Mouse (Mus musculus) frontal cortex, adult (tissue): ENCODE results near the gene Sorcs2.

Source experiments
- ATAC-seq: cut with Nextera tagmentation; 2 replicates; pipeline ENCODE4 v1.9.2; 2017; ENCODE audit warnings: mild to moderate bottlenecking, moderate library complexity, mixed read lengths; ENCODE audit not compliant: low TSS enrichment

Gene Sorcs2

DNA sequence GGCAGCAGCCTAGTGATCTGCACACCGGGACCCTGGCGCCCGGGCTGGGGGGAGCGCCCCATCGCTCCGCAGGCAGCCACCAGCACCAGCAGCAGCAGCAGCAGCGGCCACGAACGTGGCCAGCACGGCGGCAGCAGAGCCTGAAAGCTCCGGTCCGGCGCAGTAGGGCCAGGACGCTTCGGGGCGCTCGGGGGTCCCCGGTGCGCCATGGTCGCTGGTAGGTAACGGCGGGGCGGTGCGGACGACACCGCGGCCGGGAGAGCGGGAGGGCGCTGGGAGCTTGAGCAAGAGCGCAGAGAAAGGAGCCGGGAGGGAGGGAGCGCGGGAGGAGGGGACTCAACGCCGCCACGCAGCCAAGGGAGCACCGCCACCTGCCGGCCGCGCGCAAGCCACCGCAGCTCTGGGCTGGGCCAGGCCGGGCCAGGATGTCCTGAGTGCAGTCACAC, at the start of gene Sorcs2:
Gene Sorcs2 (minus strand): TSS at position 303 of the 446 bp plus-strand sequence.
- ATAC-seq, result peak; percentile 77

DNA sequence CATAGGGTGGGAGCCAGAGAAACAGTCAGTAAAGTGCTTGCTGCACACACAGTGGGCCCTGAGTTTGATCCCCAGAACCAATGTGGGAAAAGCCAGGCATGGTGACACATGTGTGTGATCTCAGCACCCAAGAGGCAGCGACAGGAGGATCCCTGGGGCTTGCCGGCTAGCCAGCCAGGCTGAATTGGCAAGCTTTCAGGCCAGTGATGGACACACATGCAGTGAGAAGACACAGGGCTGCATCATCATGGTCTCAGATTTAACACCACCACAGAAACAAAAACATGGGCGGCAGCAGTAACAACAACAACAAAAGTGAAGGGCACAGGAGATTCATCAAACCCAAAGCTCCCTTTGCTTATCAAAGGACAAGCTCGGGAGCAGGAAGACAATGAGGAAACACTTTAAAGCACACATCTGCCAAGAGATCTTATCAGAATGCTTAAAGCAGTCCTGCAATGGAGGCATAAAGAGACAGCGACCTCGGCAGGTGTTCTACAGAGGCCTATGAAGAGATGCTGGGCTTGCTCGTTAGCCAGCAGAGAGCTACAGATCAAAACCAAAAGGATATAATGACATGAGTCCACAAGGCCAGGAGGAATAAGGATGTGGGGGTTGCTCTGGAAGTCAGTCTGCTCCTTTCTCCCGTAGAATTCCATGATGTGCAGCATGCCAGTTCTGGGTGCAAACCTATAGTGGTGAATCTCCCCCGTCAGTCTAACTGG, 48.4 kb upstream of the Sorcs2 start:
- ATAC-seq, result no peak

DNA sequence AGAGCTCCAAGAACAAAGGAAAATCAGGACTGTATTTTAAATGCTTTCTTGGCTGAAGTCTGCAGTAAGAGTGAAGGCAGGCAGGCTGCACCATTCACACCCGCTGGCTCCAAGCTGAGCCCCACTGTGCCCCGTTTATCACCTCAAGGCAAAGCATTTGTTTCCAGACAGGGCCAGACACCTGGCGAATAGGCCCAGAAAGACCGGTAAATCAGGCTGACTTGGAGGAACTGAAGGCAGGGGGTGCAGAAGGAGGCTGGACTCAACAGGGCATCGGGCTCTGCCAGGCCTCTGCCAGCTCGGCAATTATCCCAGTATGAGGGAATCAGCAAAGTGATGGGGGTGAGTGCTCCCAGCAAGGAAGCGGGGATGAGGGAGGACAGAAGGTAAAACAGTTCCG, 47.1 kb upstream of the Sorcs2 start:
- no peak for ATAC-seq

DNA sequence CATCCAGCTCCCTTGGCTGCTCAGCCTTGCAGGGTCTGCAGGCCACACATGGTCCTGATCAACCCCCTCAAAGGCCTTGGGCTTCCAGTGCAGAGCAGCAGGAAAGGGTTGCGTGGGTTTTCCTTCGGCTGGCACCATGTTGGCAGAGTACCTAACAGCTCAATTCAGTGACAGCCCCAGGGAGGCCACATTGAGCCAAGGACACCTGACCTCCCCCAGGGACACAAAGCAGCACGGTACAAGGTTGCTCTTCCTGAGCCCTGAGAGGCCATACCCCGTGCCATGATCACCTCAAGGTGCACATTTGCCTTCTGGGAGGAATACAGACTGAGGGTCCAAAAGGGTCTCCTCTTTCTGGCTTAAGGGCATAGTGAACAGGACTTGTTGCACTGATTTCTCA, 46.7 kb upstream of the Sorcs2 start:
- no peak for ATAC-seq

DNA sequence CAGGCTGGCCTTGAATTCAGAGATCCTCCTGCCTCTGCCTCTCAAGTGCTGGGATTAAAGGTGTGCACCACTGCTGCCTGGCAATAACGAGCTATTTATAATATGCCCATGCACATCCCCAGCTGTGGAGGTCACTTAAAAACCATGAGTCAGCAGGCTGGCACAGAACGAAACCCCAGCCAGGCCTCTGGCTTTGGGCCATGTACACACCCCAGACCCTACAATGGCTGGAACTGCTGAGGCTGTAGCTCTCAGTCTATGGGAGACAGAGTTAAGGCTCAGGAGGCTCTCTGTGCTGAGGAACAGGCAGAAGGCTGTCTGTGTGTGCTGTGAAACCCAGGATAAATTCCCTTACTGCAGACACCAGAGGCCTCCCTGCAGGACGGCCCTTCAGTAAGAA, 42.8 kb upstream of the Sorcs2 start:
- no peak for ATAC-seq

DNA sequence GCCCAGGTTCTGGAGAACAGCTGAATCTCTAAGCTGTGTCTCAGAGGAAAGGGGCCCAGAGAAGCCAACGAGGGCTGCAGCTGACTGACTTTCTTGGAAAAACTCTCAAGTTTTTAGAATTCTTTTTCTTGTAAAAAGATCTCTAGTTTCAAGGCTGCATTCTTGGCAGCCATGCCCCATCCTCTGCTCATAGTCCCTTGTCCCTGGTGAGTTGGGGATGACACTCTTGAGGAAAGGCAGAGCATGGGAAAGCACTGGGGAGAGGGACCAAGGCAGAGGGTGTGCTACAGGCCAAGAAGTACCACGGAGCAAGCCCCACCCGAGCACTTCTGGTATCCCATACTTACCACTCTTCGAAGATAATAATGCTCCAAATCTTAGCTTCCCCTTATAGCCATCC, 38.9 kb upstream of the Sorcs2 start:
- no peak for ATAC-seq

DNA sequence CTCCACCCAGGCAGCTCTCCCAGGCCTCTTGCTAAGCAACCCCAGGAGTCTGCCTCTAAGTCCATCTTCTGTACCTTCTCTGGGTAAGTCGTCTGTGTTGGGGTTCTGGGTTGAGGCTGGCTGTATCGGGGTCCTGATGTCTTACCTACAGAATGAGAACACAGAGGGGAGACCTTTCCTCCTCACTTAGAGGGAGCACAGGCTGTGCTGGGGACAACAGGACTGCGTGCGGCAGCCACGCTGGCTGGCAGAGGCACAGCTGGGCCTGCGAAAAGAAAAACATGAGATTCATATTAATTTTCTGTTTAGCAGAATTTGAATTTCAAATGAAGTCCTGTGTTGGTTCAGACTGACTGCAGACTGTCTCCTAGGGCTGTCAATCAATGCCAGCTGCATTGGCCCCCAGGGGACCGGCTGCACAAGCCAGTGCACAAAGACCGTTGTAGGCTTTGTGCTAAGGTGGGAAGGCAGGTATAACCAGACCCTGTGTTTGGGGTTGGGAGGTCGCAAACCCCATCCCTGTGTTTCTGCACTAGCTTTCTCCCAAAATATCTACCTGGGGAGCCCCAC, 36.5 kb upstream of the Sorcs2 start:
- ATAC-seq, result peak; percentile 31; the same call in 1 of the 2 replicates

DNA sequence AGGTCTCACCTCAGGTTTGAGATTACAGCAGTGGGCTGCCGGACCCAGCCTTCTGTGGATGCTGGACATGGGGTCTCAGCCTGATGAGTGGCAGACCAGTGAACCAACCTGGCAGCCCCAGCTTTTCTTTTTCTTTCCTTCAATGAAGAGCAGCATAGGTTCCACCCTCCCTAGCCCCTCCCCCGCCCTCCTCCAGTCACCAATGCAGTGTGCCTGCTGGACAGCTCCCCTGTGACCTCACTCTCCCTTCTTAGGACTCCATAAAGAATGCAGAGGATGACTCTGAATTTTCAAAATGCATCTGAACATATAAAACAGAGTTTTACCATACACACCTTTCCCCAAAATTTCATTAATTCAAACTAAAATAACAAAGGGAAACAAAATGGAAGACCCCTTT, 33.8 kb upstream of the Sorcs2 start:
- no peak for ATAC-seq

DNA sequence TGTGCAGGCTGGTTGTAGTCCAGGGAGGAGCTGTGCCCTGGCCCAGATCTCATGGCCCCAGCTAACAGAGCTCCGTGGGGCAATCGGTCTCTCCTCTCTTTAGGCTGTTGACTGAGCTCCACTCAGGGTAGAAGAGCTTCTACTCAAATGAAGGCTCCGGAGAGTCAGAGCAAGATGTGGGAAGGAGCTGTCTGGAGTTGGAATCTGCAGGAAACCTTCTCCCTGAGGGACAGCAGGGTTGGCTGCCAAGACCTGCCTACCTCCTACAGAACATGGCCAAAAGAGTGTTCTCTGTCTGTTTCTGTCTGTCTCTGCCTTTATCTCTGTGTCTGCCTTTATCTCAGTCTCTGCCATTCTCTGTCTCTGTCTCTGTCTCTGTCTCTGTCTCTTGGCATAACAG, 31.6 kb upstream of the Sorcs2 start:
- peak; percentile 65 for ATAC-seq

DNA sequence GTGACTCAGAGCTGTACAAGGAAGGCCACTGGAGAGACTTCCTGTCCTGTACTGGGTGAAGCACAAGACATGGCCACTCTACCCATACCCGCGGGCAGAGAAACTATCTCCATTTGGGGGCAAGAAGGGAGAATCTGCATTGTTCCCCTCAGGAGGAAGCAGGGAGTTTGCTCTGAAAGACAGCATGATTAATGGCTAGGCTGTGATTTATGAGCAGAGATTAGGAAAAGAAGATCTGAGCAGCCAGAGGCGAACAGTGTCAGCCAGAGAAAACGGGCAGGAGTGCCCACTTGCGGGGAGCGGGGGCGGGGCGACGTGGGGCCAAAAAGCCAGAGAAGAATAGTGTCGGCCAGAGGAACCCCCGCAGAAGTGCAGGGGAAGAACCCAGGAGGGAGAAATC, 29.9 kb upstream of the Sorcs2 start:
- no peak for ATAC-seq

DNA sequence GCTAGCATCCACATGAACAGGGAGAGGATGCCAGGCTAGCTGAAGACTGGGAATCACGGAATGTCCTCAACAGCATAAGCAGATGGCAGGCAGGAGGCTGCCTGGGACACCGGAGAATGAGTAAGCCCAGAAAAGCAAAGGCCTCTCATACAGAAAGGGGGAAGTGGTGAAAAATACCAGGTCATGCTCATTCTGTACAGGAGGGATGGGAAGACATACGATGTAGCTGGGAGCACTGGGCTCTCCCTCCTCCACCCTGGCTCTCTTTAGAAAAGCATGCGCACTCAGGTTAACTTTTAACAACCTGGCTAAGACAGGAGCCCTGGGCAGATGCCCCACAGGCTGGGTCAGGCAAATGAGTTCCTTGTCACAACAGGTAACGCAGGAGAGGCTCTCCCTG, 28.5 kb upstream of the Sorcs2 start:
- peak; percentile 83 for ATAC-seq

DNA sequence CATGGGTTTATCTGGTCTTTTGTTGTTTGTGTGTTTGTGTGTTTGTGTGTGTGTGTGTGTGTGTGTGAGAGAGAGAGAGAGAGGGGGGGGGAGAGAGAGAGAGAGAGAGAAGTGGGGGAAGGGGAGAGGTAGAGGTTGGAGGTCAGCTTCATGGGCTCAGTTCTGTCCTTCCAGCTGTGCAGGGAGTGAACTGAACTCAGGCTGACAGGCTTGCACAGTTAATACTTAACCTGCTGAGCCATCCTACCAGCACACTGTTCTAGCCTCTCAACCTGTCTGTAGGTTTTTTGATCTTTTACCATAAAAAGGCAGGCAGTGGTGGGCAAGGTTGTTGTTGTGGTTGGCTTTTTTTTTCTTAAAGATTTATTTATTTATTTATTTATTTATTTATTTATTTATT, 26.7 kb upstream of the Sorcs2 start:
- ATAC-seq, result no peak

DNA sequence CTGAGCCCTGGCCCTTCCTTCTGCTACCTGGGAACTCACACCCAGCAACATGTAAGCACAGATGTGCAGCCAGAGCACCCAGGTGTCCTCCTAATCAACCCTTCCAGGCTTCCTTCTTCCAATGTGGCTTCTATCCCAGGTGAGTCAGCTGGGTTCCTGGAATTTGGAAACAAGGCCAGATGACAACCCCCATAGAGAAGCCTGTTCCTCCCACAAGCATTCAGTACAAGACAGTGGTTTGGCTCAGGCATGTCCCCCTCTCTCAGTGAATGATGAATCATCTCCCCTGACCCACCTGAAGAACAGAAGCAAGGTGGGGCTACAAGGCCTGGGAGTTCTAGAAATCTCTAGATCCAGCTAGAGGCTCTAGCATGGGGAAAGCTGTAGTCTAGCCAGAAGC, 24.8 kb upstream of the Sorcs2 start:
- no peak for ATAC-seq

DNA sequence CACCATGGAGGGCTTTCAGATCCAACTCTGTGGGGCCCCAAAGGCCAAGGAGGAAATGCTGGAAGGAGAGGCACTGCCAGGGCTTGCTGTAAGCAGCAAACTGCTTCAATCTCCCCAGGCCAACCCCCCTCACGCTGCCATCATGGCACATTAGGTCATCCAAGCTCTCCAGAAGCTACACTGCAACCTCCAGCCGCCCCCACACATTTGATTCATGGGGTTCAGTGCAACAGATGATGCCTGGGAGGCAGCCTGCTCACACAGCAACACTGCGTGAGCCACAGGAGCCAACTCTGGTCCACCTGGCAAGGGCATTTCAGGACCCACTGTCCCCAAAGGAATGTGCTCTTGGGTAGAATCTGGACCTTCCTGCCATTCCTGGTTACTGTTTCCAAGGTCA, 21.9 kb upstream of the Sorcs2 start:
- no peak for ATAC-seq

DNA sequence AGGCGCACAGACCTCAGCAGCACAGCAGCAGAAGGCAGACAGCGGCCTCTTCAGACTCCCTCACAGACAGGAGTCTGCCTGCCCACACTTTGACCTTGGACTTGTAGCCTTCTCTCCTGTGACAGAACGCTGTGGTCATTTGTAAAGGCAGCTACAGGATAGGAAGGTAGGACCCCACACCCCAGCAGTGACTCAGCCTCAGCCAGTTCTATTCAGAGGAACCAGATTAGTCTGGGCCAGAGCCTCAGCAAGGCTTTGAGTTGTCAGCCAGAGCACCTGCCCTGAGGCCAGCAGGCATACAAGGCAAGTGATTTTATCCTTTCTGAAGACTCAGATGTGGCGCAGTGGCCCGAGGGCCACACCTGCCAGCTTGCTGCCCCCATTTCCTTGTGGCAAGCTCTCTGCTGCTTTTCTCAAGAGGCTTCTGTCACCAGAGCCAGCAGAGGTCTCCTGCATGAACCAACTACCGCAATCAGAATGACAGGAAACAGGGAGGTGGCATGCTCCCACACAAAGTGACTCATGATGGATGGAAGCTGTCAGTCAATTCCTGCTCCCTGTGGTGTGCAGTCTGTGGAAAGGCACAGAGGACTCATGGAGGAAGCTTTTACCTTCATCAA, 16.9 kb upstream of the Sorcs2 start:
- peak; percentile 94 for ATAC-seq

DNA sequence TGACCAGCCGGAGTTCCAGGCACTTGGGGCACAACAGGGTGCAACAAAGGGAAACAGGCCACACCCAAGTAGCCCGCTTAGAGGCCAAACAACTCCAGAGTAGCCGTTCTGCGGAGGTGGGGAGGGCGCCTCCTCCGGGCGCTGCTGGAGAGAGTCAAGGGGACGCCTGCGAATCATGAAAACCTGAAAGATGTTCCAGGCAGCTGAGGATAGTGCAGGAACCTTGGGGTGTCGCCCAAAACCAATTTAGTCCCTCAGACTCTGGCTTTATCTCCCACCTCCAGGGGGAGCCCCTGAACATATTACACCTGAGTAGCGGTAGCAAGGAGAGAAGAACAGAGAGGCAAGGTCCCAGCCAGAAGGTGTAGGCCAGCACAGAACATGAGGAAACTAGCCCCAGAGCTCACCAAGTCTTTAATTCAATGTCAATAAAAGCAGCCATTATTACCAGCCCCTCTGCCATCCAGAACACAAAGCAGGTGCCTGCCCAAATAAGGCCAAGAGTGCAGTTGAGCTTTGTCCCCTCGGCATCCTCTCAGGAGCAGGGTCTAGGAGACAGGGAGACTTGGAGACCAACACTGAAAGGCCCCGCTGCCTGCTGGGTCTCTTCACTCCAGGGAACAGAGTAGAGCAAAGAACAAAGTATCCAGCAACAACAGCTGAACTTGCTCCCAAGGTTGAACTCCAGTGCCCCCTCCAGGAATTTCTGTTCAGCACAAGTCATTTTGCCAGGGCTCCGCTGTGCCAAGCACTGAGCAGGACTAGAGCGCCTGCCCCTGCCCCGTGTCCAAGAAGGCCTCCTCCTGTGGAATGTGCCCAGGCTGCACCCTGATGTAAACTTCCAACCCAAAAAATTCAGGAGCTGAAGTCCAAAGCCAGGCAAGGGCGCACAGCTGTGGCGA, 775 bp upstream of the Sorcs2 start:
- no peak for ATAC-seq

DNA sequence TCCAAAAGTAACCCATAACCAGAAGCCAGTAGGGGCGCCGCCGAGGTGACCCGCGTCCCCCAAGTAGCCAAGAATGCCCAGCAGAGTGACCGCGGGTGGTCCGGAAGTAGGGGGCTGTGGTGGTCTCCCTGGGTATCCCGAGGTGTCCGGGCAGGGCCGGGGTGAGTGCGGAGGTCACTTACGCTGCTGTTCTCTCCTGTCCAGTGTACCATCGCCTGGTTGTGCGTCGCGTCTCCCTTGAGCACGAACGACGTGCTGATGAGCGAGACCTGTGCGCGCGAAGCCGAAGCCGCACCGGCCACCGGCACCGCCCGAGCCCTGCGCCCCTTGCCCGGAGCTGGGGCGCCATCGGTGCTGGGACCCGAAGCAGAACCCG, 567 bp downstream of the Sorcs2 start:
- ATAC-seq, result no peak

DNA sequence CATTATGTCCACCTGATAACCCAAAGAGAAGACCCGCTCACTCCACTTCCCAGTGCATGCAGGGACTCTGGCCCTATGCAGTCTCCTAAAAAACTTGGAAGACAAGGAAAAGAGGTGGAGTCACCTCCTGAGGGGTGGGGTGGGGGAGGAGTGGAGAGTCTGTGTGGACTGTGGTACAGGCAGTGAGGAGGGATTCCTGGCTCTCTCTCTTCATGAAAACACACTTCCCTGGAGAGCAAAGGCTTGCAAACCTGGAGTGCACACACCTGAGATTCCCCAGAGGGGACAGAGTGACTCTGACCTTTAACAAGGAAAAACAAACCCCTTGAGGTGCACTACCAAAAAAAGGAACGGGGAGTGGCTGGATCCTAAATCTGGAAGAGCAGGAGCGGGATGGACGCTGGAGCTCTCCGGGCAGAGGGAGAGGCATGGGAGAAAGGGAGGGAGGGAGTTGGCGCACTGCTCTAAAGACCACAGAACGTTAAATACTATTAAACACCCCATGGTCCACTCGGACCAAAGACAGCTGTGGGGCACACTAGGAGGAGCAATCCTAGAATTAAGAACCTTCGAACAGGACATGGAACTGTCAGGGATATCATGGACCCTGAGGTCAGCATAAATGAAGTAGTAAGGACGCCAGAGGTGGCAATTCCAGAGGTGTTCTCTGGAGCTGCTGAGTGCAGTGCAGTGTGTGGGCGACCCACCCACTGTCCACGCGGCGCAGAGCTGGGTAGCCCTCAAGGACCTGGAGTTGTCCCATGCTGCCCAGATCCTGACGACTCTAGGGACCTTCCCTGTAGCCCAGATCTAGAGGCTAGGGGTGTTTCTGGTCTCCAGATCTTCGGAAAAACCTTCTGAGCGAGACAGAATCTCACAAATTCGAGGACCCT, 1.2 kb downstream of the Sorcs2 start:
- ATAC-seq, result no peak

DNA sequence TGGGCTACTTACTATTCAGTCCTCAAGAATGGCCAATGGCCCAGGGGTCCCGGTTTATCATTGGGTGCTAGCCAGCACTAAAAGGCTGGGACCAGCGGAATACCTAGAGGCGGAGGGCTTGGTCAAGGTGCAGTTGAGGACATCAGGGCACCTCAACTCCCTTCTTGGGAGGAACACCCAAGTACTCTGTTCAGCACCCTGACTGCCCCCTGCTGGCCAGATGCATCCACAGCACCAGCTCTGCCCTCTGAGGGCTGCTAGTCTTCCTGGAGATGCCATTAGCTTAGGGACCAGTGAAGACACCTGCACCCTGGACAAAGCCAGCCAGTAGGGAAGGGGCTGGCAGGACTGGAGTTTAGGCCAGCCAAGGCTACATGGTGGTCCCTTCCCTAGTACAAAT, 1.9 kb downstream of the Sorcs2 start:
- peak; percentile 29; the same call in 1 of the 2 replicates for ATAC-seq

DNA sequence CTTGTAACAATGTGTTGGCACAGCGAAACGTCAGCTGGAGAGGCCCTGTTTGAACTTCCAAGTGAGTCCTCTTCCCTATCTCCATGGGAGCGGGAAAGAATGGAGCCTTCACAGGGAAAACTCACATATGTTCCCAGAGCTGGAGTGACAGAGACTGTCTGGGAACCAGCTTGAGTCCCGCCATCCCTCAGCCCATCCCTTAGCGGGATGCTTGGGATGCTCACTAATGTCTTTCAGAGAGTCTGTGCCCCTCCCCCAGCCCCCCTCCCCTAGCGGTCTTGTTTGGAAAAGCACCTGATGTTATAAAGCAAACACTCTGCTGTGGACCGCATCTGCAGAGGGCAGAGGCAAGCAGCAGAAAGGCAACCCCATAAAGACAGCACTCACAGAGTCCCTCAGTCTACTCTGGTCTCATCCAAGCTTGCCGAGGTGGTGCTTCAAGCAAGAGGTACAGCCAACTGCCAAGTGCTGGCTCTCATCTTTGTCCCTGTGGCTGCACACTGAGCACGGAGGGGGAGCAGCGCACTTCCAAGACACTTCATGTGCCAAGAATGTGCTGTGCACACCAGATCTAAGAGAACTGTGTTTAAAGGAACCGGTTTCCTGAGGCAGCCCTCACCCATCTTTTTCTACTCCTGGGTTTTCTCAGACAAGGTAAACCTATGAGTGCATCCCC, 3.0 kb downstream of the Sorcs2 start:
- ATAC-seq, result no peak

DNA sequence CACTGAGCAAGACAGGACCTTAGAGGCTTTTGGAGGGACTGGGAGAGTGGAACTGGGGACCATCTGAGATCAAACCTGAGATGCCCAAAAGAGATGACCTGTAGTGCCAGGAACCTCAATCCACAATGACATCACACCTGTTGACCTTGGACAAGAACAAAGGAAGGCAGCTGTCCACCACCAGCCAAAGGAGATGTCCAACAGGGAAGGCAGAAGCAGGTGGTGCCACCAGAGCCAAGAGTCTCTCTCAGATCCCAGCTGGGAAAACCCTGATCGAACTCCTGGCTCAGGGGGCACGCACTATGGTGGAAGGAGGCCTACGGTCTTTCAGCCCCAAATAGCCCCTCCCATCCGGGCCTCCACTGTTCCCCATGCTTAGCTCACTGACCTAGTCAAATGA, 6.2 kb downstream of the Sorcs2 start:
- ATAC-seq, result no peak
